ENCODE assay signal across 11 mouse cellular contexts in genomic region chr13:37830874-37831311, GRCm38 (mm10). TPM values are rescaled to one million over a fixed set of nuclear protein-coding genes. Genes with fewer than 3 reads are reported as not detected.
A peak's percentile ranks its signal among the peaks of the same experiment; 100 is the strongest.
DNase-seq lines count a peak whose midpoint lies in the region; ATAC-seq and TF ChIP-seq lines count a peak whose summit lies in the region.
"Had no signal": no experiment of that assay in that cellular context is flagged by ENCODE, and none has a peak within 500 bp of the region (broad histone marks: within the 10 kb centered on the region; RNA-seq: fewer than 3 reads in every experiment).

No protein-coding gene starts in this region.

- no peak for ATAC-seq in heart, embryonic 15.5 days (replicated peaks; ENCODE audit: insufficient number of reproducible peaks, insufficient read depth, low FRiP score, low read depth)
- ATAC-seq in embryonic facial prominence, embryonic 15.5 days (ENCODE audit: insufficient number of reproducible peaks, low FRiP score, low TSS enrichment, low read depth), result no peak
- ATAC-seq in lung, postnatal 0 days, result peak; percentile 62
- no peak for ATAC-seq in CD4-positive, CD25-positive, alpha-beta regulatory T cell, adult 4 months
- ATAC-seq: activated CD4-positive, CD25-positive, alpha-beta regulatory T cell, adult 4 months had no signal

- in situ Hi-C loops in ES-E14 (cut with MboI; ENCODE audit: low sequenced_read_pairs in 2 of 2, unreplicated experiment in 2 of 2), result no loop called here

- intact Hi-C loops in heart, postnatal 10 days (cut with DNase I), result no loop called here

- no peak overlapping the region for H3K4me3 ChIP-seq in heart, embryonic 15.5 days
- no peak overlapping the region for H3K4me3 ChIP-seq in ES-E14 (ENCODE audit: insufficient read depth in 1 of 2, low read depth in 1 of 2, low read length in 2 of 2, poor library complexity in 1 of 2, severe bottlenecking in 1 of 2)
- H3K4me3 ChIP-seq in embryonic facial prominence, embryonic 15.5 days (replicated peaks), result no peak overlapping the region
- H3K4me3 ChIP-seq in lung, postnatal 0 days (ENCODE audit: low read depth, low read length), result no peak overlapping the region
- H3K4me3 ChIP-seq: neural tube, embryonic 15.5 days had no signal

- H3K36me3 ChIP-seq in heart, embryonic 15.5 days, result no peaks in the 10 kb centered on the region
- no peaks in the 10 kb centered on the region for H3K36me3 ChIP-seq in ES-E14 (ENCODE audit: control insufficient read depth, insufficient read depth, low read length, poor library complexity, severe bottlenecking)
- H3K36me3 ChIP-seq in embryonic facial prominence, embryonic 15.5 days, result no peaks in the 10 kb centered on the region
- H3K36me3 ChIP-seq in lung, postnatal 0 days (ENCODE audit: insufficient read depth, low read length), result no peaks in the 10 kb centered on the region
- H3K36me3 ChIP-seq: neural tube, embryonic 15.5 days had no signal

- WGBS in heart, embryonic 15.5 days, result 38% methylated on average over 4 of the region's 4 CpGs
- 43% methylated on average over 4 of the region's 4 CpGs for WGBS in embryonic facial prominence, embryonic 15.5 days
- 30% methylated on average over 4 of the region's 4 CpGs for WGBS in lung, postnatal 0 days

- no peaks in the 10 kb centered on the region for H3K9me3 ChIP-seq in heart, embryonic 15.5 days (replicated peaks)
- H3K9me3 ChIP-seq in ES-E14 (ENCODE audit: control insufficient read depth, insufficient read depth, low read depth, low read length), result no peaks in the 10 kb centered on the region
- no peaks in the 10 kb centered on the region for H3K9me3 ChIP-seq in embryonic facial prominence, embryonic 15.5 days (replicated peaks)
- H3K9me3 ChIP-seq in lung, postnatal 0 days (ENCODE audit: low read length), result no peaks in the 10 kb centered on the region
- H3K9me3 ChIP-seq: neural tube, embryonic 15.5 days had no signal

- no peaks in the 10 kb centered on the region for H3K27me3 ChIP-seq in heart, embryonic 15.5 days
- H3K27me3 ChIP-seq in embryonic facial prominence, embryonic 15.5 days, result no peaks in the 10 kb centered on the region
- no peaks in the 10 kb centered on the region for H3K27me3 ChIP-seq in lung, postnatal 0 days (replicated peaks; ENCODE audit: insufficient read depth, low read length)

- TF ChIP-seq EP300 in lung, postnatal 0 days (IDR thresholded peaks at IDR 0.05), result 0 out of 2 replicates have a peak, but pooled peaks have one; percentile 26

- no peak for DNase-seq in heart, postnatal 10 days
- no peak for DNase-seq in ES-E14 (ENCODE audit: low read depth, low spot score)
- DNase-seq in lung, postnatal 0 days (ENCODE audit: low spot score), result peak; percentile 90
- no peak for DNase-seq in ovary, adult 18-20 months (ENCODE audit: low spot score)
- no peak for DNase-seq in thymus, postnatal 25 days
- DNase-seq: thymus, postnatal 36 days had no signal

- H3K4me2 ChIP-seq in heart, embryonic 15.5 days, result peak overlapping the region; percentile 5; the same call in 1 of the 2 replicates
- H3K4me2 ChIP-seq in embryonic facial prominence, embryonic 15.5 days (replicated peaks), result no peak overlapping the region
- H3K4me2 ChIP-seq in lung, postnatal 0 days (replicated peaks; ENCODE audit: low read depth, low read length), result no peak overlapping the region
- H3K4me2 ChIP-seq: neural tube, embryonic 15.5 days had no signal

- peak overlapping the region; percentile 35 for H3K27ac ChIP-seq in heart, embryonic 15.5 days
- H3K27ac ChIP-seq in ES-E14 (ENCODE audit: insufficient read depth, low read depth, low read length, poor library complexity, severe bottlenecking), result 0 out of 2 replicates have a peak overlapping the region, but pooled peaks have one; percentile 18
- 0 out of 2 replicates have a peak overlapping the region, but pooled peaks have one; percentile 0 for H3K27ac ChIP-seq in embryonic facial prominence, embryonic 15.5 days (replicated peaks)
- H3K27ac ChIP-seq in lung, postnatal 0 days (ENCODE audit: low read length), result peak overlapping the region; percentile 43
- H3K27ac ChIP-seq: neural tube, embryonic 15.5 days had no signal

- no peak overlapping the region for H3K9ac ChIP-seq in heart, embryonic 15.5 days
- H3K9ac ChIP-seq in ES-E14 (ENCODE audit: insufficient read depth, low read depth, low read length, poor library complexity, severe bottlenecking), result no peak overlapping the region
- H3K9ac ChIP-seq in embryonic facial prominence, embryonic 15.5 days, result no peak overlapping the region
- H3K9ac ChIP-seq in lung, postnatal 0 days (replicated peaks; ENCODE audit: low read depth), result no peak overlapping the region
- H3K9ac ChIP-seq: neural tube, embryonic 15.5 days had no signal

- peaks cover 57% of the 10 kb centered on the region for H3K4me1 ChIP-seq in heart, embryonic 15.5 days (replicated peaks)
- H3K4me1 ChIP-seq in ES-E14 (ENCODE audit: control insufficient read depth in 2 of 2, insufficient read depth in 2 of 2, low read length in 2 of 2, poor library complexity in 1 of 2), result peaks cover 2 to 30% of the 10 kb centered on the region in 2 experiments; a peak in 3 of 4 replicates
- H3K4me1 ChIP-seq in embryonic facial prominence, embryonic 15.5 days, result peaks cover 55% of the 10 kb centered on the region
- peaks cover 30% of the 10 kb centered on the region; the same call in 1 of the 2 replicates for H3K4me1 ChIP-seq in lung, postnatal 0 days (ENCODE audit: insufficient read depth, low read depth, low read length)

- TF ChIP-seq CTCF in lung, postnatal 0 days (IDR thresholded peaks at IDR 0.05), result no peak

TF ChIP-seq in ES-E14, 5 proteins besides CTCF, POLR2A, EP300 and RAD21:
- TF ChIP-seq ZNF384 (IDR thresholded peaks at IDR 0.05; ENCODE audit: low read depth, low read length) (no peak), CHD2 (IDR thresholded peaks at IDR 0.05; ENCODE audit: low read depth, low read length) (no peak), MAFK (IDR thresholded peaks at IDR 0.05; ENCODE audit: insufficient read depth, low read depth, low read length) (no peak), HCFC1 (IDR thresholded peaks at IDR 0.05; ENCODE audit: borderline replicate concordance, insufficient read depth, low read length) (no peak), ZC3H11A (IDR thresholded peaks at IDR 0.05; ENCODE audit: borderline replicate concordance, low read depth, low read length) (no peak)

RNA-seq across cellular contexts. Expression of gene Rreb1, which starts 52.7 kb away (rescaled TPM):
- polyA plus RNA-seq in heart, embryonic 15.5 days (2015; fragmentation: Nextera tagmentation; extraction: Ambion mirVana), result 9.7 and 12.2 TPM in 2 replicates
- total RNA-seq in heart, postnatal 10 days (2021), result 10 to 100 TPM; 46.7 to 61.8 TPM
- 14.7 and 16.5 TPM in 2 replicates for total RNA-seq in ES-E14 (2012; rRNA removed)
- 14.4 and 14.8 TPM in 2 replicates for polyA plus RNA-seq in embryonic facial prominence, embryonic 15.5 days (2015; fragmentation: Nextera tagmentation; extraction: Ambion mirVana)
- polyA plus RNA-seq in lung, postnatal 0 days (2015; fragmentation: Nextera tagmentation; extraction: Ambion mirVana), result 10.0 and 11.2 TPM in 2 replicates
- 1 to 10 TPM; 6.7 to 7.9 TPM for polyA plus RNA-seq in CD4-positive, CD25-positive, alpha-beta regulatory T cell, adult 4 months (2017; shearing (Covaris generic))
